Mouse (Mus musculus) limb, embryonic 11.5 days (tissue): ENCODE results near the gene Npas3. TPM values are rescaled to one million over a fixed set of nuclear protein-coding genes. Genes with fewer than 3 reads are reported as not detected.

Experiments used
- ATAC-seq: fragments of 200-750 bp; cut with Nextera tagmentation; 2 replicates; pipeline ENCODE4 v1.8.0; 2017; ENCODE audit warnings: low read depth; ENCODE audit not compliant: insufficient number of reproducible peaks, low FRiP score, low TSS enrichment
- DNase-seq: peaks from one replicate; pipeline ENCODE4 v3.0.0-alpha.2; 2015; ENCODE audit warnings: low spot score
- H3K27ac ChIP-seq: fragments of 300-500 bp; sonication (generic); replicated peaks from 2 replicates; pipeline ENCODE4 v1.5.1; 2014; ENCODE audit warnings: low read depth, mild to moderate bottlenecking, low read length
- H3K27me3 ChIP-seq: fragments of 300-500 bp; sonication (generic); 2 replicates; pipeline ENCODE4 v1.6.1; 2014; ENCODE audit warnings: mild to moderate bottlenecking, low read length, mixed read lengths; ENCODE audit not compliant: control insufficient read depth, insufficient read depth
- H3K36me3 ChIP-seq: fragments of 300-500 bp; sonication (generic); 2 replicates; pipeline ENCODE4 v1.6.1; 2014; ENCODE audit warnings: mild to moderate bottlenecking, low read length, moderate library complexity, mixed read lengths; ENCODE audit not compliant: control insufficient read depth, insufficient read depth
- H3K4me1 ChIP-seq: fragments of 300-500 bp; sonication (generic); 2 replicates; pipeline ENCODE4 v1.6.1; 2014; ENCODE audit warnings: low read length, mixed read lengths; ENCODE audit not compliant: control insufficient read depth, insufficient read depth
- H3K4me2 ChIP-seq: fragments of 300-500 bp; sonication (generic); 2 replicates; pipeline ENCODE4 v1.6.1; 2014; ENCODE audit warnings: low read depth, mild to moderate bottlenecking, moderate library complexity; ENCODE audit not compliant: severe bottlenecking
- H3K4me3 ChIP-seq: fragments of 300-500 bp; sonication (generic); 2 replicates; pipeline ENCODE4 v1.5.1; 2014; ENCODE audit warnings: low read depth, low read length
- H3K9ac ChIP-seq: fragments of 300-500 bp; sonication (generic); 2 replicates; pipeline ENCODE4 v1.6.1; 2014; ENCODE audit warnings: mild to moderate bottlenecking, low read length
- H3K9me3 ChIP-seq: fragments of 300-500 bp; sonication (generic); 2 replicates; pipeline ENCODE4 v1.6.1; 2016; ENCODE audit warnings: low read length; ENCODE audit not compliant: control insufficient read depth
- WGBS: fragments of 180-500 bp; shearing (Covaris S2); extraction: QIAGEN DNeasy Blood & Tissue Kit; methylation state at CpG from one replicate; pipeline ENCODE4 v1.1.7; 2014; 5-methylcytosine and 5-hydroxymethylcytosine counted together
- polyA plus RNA-seq: library from polyadenylated mRNA; unstranded; fragments of >200 nt; fragmentation: Nextera tagmentation; extraction: Ambion mirVana; gene quantifications from 2 replicates; pipeline ENCODE4 v1.2.1, GENCODE M21; 2014

The Npas3 gene
- polyA plus RNA-seq, 1 experiment from 2014 or later, result 2.3 TPM

DNA sequence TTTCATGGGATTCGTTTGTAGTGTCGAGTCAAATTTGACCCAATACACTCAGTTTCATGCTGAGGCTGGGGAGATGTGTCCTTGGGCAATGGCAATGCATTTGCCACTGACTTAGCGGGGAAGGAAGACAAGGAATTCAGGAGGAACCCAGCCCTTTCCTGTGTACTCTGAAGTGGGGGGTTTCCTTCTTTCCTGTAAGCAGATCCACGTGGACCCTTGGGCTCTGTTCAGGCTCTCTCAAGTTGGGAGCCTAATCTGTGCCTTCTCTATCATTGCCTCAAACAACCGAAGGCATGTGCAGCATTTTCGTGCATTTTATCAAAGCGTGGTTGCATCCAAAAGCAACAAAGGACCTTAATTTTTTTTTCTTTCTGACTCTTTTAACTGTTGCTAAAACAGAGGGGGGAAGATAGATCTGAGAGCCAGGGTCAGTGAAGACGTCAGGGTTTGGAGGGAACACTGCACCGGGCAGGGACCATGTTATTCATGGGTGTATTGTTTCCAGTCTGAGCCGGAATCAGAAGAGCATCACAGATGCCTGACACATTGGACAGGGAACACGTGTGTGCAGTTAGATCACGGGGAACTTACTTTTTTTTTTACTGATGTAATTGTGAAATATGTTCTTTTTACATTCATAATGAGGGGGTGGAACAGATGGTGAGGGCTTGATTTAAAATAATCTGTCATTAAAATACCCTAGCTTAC, 577.6 kb downstream of the Npas3 start:
- DNase-seq (no peak), ATAC-seq (no peak)
- Histone ChIP-seq H3K9me3 (no peaks in the 10 kb centered on the region), H3K4me3 (no peak overlapping the region), H3K27me3 (no peaks in the 10 kb centered on the region), H3K4me2 (no peak overlapping the region), H3K9ac (no peak overlapping the region), H3K4me1 (no peaks in the 10 kb centered on the region), H3K36me3 (no peaks in the 10 kb centered on the region), H3K27ac (no peak overlapping the region)
- WGBS, result 75% methylated on average over 12 of the region's 12 CpGs

DNA sequence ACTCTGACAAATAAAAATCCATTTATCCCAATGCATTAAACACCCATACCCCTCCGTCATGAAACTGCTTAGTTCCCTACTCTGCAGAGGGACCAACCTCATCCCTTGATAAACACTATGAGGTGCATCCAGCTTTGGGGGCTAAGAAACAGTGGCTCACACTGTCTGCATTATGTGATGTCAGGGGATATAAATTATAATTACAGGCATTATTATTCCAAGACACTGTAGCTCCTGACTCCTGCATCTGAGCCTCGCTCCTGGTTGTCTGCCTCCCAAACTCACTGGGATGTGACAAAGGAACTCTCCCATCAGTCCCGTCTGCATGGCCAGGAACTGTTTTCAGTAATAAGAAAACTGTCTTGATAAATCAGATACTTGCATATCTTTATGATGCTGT, 578.3 kb downstream of the Npas3 start:
- no peak overlapping the region for H3K9ac ChIP-seq
- ATAC-seq (no peak), DNase-seq (no peak)
- H3K9me3 ChIP-seq, result no peaks in the 10 kb centered on the region
- no peak overlapping the region for H3K4me3 ChIP-seq
- H3K27ac ChIP-seq, result no peak overlapping the region
- 0 out of 2 replicates have a peak, but pooled peaks cover under 1% of the 10 kb centered on the region for H3K4me1 ChIP-seq
- no peaks in the 10 kb centered on the region for H3K27me3 ChIP-seq
- no peaks in the 10 kb centered on the region for H3K36me3 ChIP-seq
- 60% methylated on average over 3 of the region's 3 CpGs for WGBS
- no peak overlapping the region for H3K4me2 ChIP-seq

DNA sequence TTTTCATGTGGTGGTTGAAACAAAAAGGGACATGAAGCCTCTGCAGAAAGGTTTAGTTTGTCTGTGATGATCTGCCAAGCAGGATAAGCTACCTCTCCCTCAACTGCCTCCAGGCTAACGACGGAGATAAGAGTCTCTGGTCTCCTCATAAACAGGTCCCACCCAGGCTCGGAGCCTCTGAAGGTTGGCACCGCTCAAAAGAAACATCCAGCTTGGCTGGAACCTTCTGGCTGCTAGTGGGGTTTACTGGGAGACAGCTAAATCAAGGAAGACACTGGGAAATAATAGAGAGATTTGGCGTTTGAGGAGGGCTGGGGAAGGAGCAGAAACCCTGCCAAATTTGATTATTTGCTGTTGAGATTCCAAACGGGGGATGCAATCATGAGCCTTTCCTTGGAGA, 584.1 kb downstream of the Npas3 start:
- 0 out of 2 replicates have a peak, but pooled peaks cover 9% of the 10 kb centered on the region for H3K4me1 ChIP-seq
- 45% methylated on average over 6 of the region's 6 CpGs for WGBS
- H3K9ac ChIP-seq, result no peak overlapping the region
- H3K4me3 ChIP-seq, result no peak overlapping the region
- ATAC-seq (no peak), DNase-seq (no peak)
- no peaks in the 10 kb centered on the region for H3K9me3 ChIP-seq
- H3K36me3 ChIP-seq, result no peaks in the 10 kb centered on the region
- no peak overlapping the region for H3K4me2 ChIP-seq
- no peaks in the 10 kb centered on the region for H3K27me3 ChIP-seq
- no peak overlapping the region for H3K27ac ChIP-seq

DNA sequence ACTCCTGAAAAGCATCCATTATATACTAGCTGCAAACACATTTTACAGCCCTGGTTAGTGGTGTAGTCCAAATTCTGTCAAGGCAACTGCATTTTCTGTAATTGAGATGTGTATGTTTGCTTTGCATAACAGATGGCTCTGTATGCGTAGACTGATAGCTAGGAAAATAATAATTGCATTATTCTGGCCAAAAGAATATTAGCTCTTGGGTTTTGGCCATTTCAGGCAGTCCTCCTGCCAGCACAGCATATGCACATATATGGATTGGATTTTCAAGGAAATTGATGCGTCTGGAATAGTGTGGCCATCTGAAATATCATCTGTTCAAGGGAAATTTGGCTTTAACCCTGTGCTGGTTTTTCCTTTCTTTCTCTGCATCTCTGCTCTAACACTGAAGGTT, 584.9 kb downstream of the Npas3 start:
- Histone ChIP-seq H3K9ac (no peak overlapping the region), H3K36me3 (no peaks in the 10 kb centered on the region), H3K4me2 (no peak overlapping the region), H3K9me3 (no peaks in the 10 kb centered on the region), H3K27ac (no peak overlapping the region), H3K4me3 (no peak overlapping the region), H3K27me3 (no peaks in the 10 kb centered on the region), H3K4me1 (0 out of 2 replicates have a peak, but pooled peaks cover 9% of the 10 kb centered on the region)
- ATAC-seq, result no peak
- WGBS, result 93% methylated on average over 2 of the region's 2 CpGs
- DNase-seq, result no peak

DNA sequence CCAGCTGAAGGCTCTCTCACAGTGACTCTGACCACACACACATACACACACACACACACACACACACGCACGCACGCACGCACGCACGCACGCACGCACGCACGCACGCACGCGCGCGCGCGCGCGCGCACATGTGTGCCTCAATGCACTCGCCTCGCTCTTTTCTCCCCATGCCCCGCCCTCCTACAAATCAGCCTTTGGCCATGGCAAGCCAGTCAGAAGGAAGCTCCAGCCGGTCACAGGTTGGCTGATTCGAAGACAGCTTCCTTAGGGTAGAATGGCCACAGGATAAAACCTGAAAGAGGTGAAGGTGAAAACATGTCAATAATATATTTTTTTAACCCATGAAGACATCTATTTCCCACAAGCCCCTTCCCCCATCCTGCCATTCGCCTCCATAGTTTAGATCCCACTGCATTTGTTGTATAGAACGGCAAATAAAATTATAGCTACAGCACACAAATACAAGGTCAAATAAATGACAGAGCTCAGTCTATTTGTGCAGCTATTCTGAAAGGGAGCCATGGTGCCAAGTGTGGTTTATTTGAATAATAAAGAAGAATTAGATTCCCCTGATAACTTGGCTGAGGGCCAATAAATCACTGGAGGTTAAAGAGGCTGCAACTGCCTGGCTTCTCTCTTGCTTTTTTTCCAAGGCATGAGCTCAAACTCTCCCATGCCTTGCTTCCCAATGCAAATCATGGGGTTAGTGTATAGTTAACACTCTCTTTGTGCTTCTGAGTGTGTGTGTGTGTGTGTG, 587.7 kb downstream of the Npas3 start:
- H3K36me3 ChIP-seq, result no peaks in the 10 kb centered on the region
- no peak overlapping the region for H3K9ac ChIP-seq
- H3K4me1 ChIP-seq, result 0 out of 2 replicates have a peak, but pooled peaks cover 9% of the 10 kb centered on the region
- H3K4me2 ChIP-seq, result no peak overlapping the region
- H3K9me3 ChIP-seq, result no peaks in the 10 kb centered on the region
- H3K27me3 ChIP-seq, result no peaks in the 10 kb centered on the region
- H3K27ac ChIP-seq, result no peak overlapping the region
- DNase-seq (no peak), ATAC-seq (no peak)
- no peak overlapping the region for H3K4me3 ChIP-seq
- 69% methylated on average over 27 of the region's 27 CpGs for WGBS

DNA sequence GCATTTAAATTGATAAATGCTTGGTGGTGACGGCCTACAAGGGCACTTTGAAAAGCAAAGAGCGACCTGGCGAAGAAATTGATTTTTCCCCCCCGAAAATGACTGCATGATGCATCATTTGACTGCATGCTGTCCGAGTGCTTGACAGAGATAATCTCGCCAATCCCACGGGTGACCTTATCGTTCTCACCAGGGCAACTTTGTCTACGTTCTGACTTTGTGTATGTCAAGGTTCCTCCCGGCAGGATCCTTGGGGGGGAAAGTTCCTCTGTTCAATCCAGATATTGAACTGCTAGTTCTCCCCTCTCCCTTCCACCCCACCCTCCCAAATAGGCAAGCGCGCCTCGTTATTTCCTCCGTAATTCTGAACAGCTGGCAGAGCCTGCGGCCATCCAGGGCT, 588.9 kb downstream of the Npas3 start:
- WGBS, result 68% methylated on average over 15 of the region's 15 CpGs
- no peak overlapping the region for H3K27ac ChIP-seq
- 0 out of 2 replicates have a peak, but pooled peaks cover 3% of the 10 kb centered on the region for H3K4me1 ChIP-seq
- no peaks in the 10 kb centered on the region for H3K9me3 ChIP-seq
- no peaks in the 10 kb centered on the region for H3K27me3 ChIP-seq
- H3K4me2 ChIP-seq, result no peak overlapping the region
- H3K36me3 ChIP-seq, result no peaks in the 10 kb centered on the region
- H3K9ac ChIP-seq, result no peak overlapping the region
- ATAC-seq (no peak), DNase-seq (no peak)
- no peak overlapping the region for H3K4me3 ChIP-seq

DNA sequence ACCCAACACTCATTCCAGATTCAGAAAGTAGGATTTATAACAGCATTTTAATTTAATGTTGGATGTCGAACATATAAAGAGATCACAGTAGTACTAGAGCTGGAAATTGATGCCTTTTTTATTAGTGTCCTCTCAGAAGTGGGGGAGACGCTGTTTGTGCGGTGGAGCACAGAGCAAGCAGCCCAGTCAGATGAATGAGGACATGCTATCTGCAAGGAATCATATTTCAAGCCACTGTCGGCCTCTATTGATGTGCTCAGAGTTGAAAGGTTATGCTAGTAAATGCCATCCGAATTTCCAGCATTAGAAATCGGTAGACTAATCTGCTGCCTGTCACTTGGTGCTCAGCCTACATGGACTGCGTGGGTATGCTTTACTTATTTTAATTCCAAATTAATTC, 590.1 kb downstream of the Npas3 start:
- H3K4me1 ChIP-seq, result no peaks in the 10 kb centered on the region
- ATAC-seq (no peak), DNase-seq (no peak)
- no peak overlapping the region for H3K4me2 ChIP-seq
- no peaks in the 10 kb centered on the region for H3K27me3 ChIP-seq
- H3K9ac ChIP-seq, result no peak overlapping the region
- H3K27ac ChIP-seq, result no peak overlapping the region
- 17% methylated on average over 7 of the region's 7 CpGs for WGBS
- H3K4me3 ChIP-seq, result no peak overlapping the region
- no peaks in the 10 kb centered on the region for H3K36me3 ChIP-seq
- H3K9me3 ChIP-seq, result no peaks in the 10 kb centered on the region

DNA sequence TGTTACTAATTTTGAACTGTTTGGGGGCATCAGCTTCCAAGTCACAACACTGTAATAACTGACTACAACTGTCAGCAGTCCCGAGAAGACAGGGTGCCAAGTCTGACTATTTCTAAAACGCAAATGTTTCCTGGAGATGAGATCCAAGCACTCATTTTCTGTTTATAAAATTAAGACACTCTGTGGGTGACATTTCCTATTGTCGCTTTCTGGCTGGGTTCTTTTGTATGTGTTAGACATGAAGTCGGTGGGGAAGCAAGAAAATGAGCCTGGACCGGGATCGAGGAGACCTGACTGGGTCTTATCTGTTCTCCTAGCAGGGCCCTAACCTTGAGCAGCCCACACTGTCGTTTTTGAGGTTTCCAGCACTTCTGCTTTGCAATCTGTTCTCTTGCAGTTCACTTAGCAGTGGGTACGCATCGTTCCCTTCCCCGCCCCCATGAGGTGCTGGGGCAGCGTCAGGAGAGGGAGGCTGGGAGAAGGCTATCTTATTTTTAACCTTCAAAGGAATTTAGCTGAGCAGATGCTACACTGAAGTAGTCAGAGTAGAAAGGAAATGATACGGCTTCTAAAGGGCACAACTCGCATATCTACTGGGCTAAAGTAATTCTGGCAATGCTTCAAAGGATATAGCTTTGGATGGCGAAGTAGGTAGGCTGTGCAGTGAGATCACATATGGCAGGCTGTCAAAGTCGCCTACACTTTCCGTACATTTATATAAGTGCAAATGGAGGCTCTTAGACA, 593.6 kb downstream of the Npas3 start:
- H3K27ac ChIP-seq, result no peak overlapping the region
- H3K27me3 ChIP-seq, result no peaks in the 10 kb centered on the region
- no peak overlapping the region for H3K4me3 ChIP-seq
- no peaks in the 10 kb centered on the region for H3K9me3 ChIP-seq
- no peak overlapping the region for H3K9ac ChIP-seq
- no peak overlapping the region for H3K4me2 ChIP-seq
- ATAC-seq (no peak), DNase-seq (no peak)
- H3K36me3 ChIP-seq, result no peaks in the 10 kb centered on the region
- WGBS, result 74% methylated on average over 16 of the region's 16 CpGs
- H3K4me1 ChIP-seq, result peaks cover 11% of the 10 kb centered on the region
